Mouse (Mus musculus): ENCODE data around the gene Mat2a. TPM values are rescaled to one million over a fixed set of nuclear protein-coding genes. Genes with fewer than 3 reads are reported as not detected.
"Not testable (repeated sequence)": the region's sequence is repeated elsewhere in the genome, so short reads cannot be mapped to it uniquely, and the experiment has no call there.

Gene Mat2a
- 50.9 and 66.5 TPM in 2 replicates for polyA plus RNA-seq (2012; rRNA removed)

- WGBS, result under 1% methylated on average over 75 of the region's 77 CpGs
- DNase-seq (ENCODE audit: low read depth, low spot score), result no peak
These were observed at the start of gene Mat2a for GRCm38 (mm10) chr6:72439355-72440185. Gene Mat2a, minus strand, starts transcription at chr6:72439558.

- no peak for DNase-seq (ENCODE audit: low read depth, low spot score)
- WGBS, result 77% methylated on average over 3 of the region's 3 CpGs
These were observed 49.5 kb upstream of the Mat2a start for GRCm38 (mm10) chr6:72488850-72489249.

GRCm38 (mm10) chr6:72487282-72487681, 47.9 kb upstream of the Mat2a start:
- 73% methylated on average over 3 of the region's 3 CpGs for WGBS
- no peak for DNase-seq (ENCODE audit: low read depth, low spot score)

GRCm38 (mm10) chr6:72486307-72486706, 46.9 kb upstream of the Mat2a start:
- WGBS, result 76% methylated on average over 6 of the region's 6 CpGs
- no peak for DNase-seq (ENCODE audit: low read depth, low spot score)

- DNase-seq (ENCODE audit: low read depth, low spot score), result no peak
- WGBS, result 42% methylated on average over 4 of the region's 4 CpGs
These were observed 45.5 kb upstream of the Mat2a start for GRCm38 (mm10) chr6:72484887-72485286.

GRCm38 (mm10) chr6:72482156-72482555, 42.8 kb upstream of the Mat2a start:
- DNase-seq (ENCODE audit: low read depth, low spot score), result no peak
- WGBS, result 64% methylated on average over 2 of the region's 2 CpGs

- WGBS, result 28% methylated on average over 2 of the region's 2 CpGs
- DNase-seq (ENCODE audit: low read depth, low spot score), result no peak
These were observed 41.0 kb upstream of the Mat2a start for GRCm38 (mm10) chr6:72480422-72480702.

GRCm38 (mm10) chr6:72479645-72480421, 40.5 kb upstream of the Mat2a start:
- DNase-seq (ENCODE audit: low read depth, low spot score), result no peak
- 58% methylated on average over 12 of the region's 12 CpGs for WGBS

GRCm38 (mm10) chr6:72478691-72479090, 39.3 kb upstream of the Mat2a start:
- not testable (repeated sequence) for DNase-seq (ENCODE audit: low read depth, low spot score)
- WGBS, result 86% methylated on average over 3 of the region's 3 CpGs

GRCm38 (mm10) chr6:72477621-72478020, 38.3 kb upstream of the Mat2a start:
- DNase-seq (ENCODE audit: low read depth, low spot score), result no peak
- WGBS, result 80% methylated on average over 3 of the region's 3 CpGs

- no peak for DNase-seq (ENCODE audit: low read depth, low spot score)
- WGBS, result 94% methylated on average over 5 of the region's 5 CpGs
These were observed 37.5 kb upstream of the Mat2a start for GRCm38 (mm10) chr6:72476836-72477235.

GRCm38 (mm10) chr6:72475221-72475985, 36.0 kb upstream of the Mat2a start:
- 68% methylated on average over 4 of the region's 4 CpGs for WGBS

GRCm38 (mm10) chr6:72473264-72474041, 34.1 kb upstream of the Mat2a start:
- 34% methylated on average over 14 of the region's 14 CpGs for WGBS
- no peak for DNase-seq (ENCODE audit: low read depth, low spot score)

More at GRCm38 (mm10) chr6:72475221-72475985, 36.0 kb upstream of the Mat2a start:
- DNase-seq (ENCODE audit: low read depth, low spot score), result no peak

- 33% methylated on average over 4 of the region's 4 CpGs for WGBS
These were observed 26.8 kb upstream of the Mat2a start for GRCm38 (mm10) chr6:72466171-72466570.

GRCm38 (mm10) chr6:72465361-72466157, 26.2 kb upstream of the Mat2a start:
- DNase-seq (ENCODE audit: low read depth, low spot score), result peak; percentile 90
- WGBS, result 22% methylated on average over 8 of the region's 8 CpGs

More at GRCm38 (mm10) chr6:72466171-72466570, 26.8 kb upstream of the Mat2a start:
- no peak for DNase-seq (ENCODE audit: low read depth, low spot score)

GRCm38 (mm10) chr6:72462550-72463257, 23.3 kb upstream of the Mat2a start:
- 38% methylated on average over 5 of the region's 5 CpGs for WGBS
- DNase-seq (ENCODE audit: low read depth, low spot score), result not testable (repeated sequence)

- DNase-seq (ENCODE audit: low read depth, low spot score), result no peak
- 26% methylated on average over 9 of the region's 9 CpGs for WGBS
These were observed 20.9 kb upstream of the Mat2a start for GRCm38 (mm10) chr6:72460036-72460801.
